Mouse (Mus musculus) megakaryocyte, adult 5-6 weeks (primary cell): ENCODE measurements around the gene Tcf7l1. TPM values are rescaled to one million over a fixed set of nuclear protein-coding genes. Genes with fewer than 3 reads are reported as not detected.
"Not testable (repeated sequence)": the region's sequence is repeated elsewhere in the genome, so short reads cannot be mapped to it uniquely, and the experiment has no call there.

Experiments used
- ATAC-seq: 2 replicates; pipeline ENCODE4 v1.8.0; 2016; ENCODE audit warnings: mild to moderate bottlenecking, inconsistent platforms; ENCODE audit not compliant: poor library complexity, severe bottlenecking
- total RNA-seq, 2 experiments: library from RNA; stranded (forward) in 1 of 2; stranded (reverse) in 1 of 2; fragments of 153-499, 151-499 nt in 1 of 2; fragments of 221-1000, 200-1000 nt in 1 of 2; gene quantifications; 2 replicates each; pipeline versions ENCODE4 v1.2.3 to v1.2.4; 2015 to 2017

The Tcf7l1 gene
- total RNA-seq (2015) (0.25 TPM in 1 of 2 replicates, not detected in the other), total RNA-seq (2017) (not detected in 2 replicates)

GRCm38 (mm10) chr6:72788892-72789699 is at the start of gene Tcf7l1:
Gene Tcf7l1 (minus strand): TSS chr6:72789254.
- ATAC-seq, result peak; percentile 97

DNA sequence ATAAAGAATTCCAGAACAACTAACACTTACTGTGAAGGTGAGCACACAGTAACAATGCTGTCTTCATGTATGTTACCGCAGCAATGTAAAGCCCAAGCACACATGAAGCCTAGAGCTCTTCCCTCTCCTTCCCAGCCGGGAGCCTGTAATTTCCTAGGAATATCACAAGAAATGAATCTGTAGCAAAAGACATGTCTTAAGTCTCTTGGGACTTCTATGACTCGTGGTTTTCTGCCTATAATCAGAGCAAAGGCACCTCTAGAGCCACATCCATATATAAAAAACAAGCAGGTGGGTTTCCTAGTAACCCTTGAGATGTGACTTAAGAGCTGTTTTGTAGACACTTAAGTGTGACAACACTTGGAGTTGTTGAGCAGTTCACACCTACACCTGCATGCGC is 48.7 kb upstream of the Tcf7l1 start:
- ATAC-seq, result no peak

GRCm38 (mm10) chr6:72834518-72834917 is 45.5 kb upstream of the Tcf7l1 start:
- ATAC-seq, result no peak

DNA sequence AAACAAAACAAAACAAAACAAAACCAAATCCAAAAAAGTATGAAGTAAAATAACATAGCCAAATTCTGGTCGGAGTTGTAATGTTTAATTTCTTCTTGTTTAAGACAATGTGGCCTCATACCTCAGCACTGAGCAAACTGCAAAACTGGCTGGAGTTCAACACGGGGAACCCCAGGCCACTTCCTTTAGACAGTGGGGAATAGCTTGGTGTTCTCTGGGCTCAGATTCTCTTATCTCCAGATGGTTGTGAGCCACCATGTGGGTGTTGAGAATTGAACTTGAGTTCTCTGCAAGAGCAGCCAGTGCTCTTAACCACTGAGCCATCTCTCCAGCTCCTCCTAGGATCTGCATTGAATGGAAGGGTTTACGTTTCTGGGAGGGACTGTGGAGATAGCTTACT is 42.8 kb upstream of the Tcf7l1 start:
- no peak for ATAC-seq

DNA sequence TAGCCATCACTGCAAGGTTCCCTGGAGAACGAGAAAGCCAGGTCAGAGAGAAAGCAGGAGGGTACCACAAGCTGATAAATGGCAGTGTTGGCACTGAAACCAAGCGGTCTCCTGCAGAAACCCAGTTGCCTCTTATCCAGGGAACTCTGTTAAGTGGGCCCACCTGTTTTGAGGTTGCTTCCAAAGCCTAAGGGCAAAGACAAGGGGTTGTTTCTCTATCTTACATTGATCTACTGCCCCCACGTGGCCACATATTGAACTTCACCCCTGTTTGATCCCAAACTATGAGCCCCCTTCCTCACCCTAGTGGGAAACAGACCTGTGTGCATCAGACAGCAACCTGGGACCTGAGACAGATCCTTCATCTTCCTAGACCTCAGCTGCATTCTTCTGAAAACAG is 42.2 kb upstream of the Tcf7l1 start:
- peak; percentile 52; the same call in 1 of the 2 replicates for ATAC-seq

GRCm38 (mm10) chr6:72828857-72829256 is 39.8 kb upstream of the Tcf7l1 start:
- no peak for ATAC-seq

GRCm38 (mm10) chr6:72828037-72828436 is 39.0 kb upstream of the Tcf7l1 start:
- ATAC-seq, result not testable (repeated sequence)

GRCm38 (mm10) chr6:72825762-72826161 is 36.7 kb upstream of the Tcf7l1 start:
- no peak for ATAC-seq

DNA sequence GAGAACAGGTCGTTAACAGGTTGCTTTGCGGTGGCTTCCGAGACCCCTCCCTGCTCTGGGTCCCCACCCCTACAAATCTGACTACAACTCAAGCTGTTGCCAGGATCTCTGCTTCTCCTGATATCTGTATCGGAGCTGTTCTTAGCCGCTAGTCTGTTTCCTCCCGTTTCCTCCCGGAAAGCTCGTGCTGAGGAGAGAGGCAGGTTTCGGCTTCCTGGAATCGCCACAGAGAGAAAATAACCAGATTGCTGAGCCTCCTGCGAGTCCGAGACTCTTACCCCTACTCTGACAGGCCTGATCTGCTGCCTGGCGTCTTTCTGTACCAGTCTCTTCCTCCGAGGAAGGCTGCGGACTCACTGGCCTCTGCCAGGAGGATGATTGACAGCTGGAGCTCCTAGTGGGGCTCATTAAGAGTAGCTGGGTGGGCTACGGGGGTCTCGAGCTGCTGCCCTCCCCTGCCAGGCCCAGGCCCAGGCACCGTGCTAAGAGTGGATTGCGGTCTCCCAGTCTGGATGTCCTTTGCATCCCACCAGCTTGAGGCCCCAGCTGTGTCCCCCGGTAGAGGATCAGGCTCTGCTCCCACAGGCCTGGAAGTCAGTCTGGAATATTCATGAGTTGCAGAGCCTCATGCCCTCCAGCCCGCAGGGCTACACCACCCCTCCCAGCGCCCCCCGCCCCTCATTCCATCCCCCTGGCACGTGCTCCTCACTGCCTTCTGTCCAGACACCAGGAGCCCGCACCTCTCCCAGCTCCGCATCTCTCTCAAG is 36.1 kb upstream of the Tcf7l1 start:
- ATAC-seq, result no peak

- no peak for ATAC-seq
Observed at GRCm38 (mm10) chr6:72813456-72813855, 24.4 kb upstream of the Tcf7l1 start.

- no peak for ATAC-seq
Observed at GRCm38 (mm10) chr6:72810248-72810647, 21.2 kb upstream of the Tcf7l1 start.

DNA sequence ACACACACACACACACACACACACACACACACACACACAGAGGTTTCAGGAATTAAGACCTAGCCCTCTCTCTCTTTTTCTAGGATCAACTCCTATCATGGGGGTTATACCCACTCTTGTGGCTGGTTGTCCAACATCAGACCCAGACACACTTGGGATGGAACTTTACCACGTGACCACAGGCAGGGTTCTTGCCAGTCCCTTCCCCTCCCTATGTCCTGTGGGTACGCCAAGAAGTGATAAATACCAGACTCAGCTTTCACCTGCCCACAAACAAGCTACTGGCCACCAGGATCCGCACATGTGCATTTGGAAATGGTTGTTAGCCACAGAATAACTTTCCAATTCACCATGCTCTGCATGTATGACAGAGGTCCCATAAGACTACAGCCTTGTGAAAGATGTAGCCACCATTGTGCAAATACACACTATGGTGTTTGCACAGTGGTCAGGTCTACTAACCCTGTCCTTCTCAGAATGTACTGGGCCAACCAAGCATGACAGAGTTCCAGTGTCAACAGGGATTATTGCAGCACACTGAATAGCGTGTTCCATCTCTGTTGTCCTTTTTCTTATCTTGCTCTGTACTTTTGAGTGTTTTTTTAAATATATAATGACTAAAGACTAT is 20.6 kb upstream of the Tcf7l1 start:
- no peak for ATAC-seq

DNA sequence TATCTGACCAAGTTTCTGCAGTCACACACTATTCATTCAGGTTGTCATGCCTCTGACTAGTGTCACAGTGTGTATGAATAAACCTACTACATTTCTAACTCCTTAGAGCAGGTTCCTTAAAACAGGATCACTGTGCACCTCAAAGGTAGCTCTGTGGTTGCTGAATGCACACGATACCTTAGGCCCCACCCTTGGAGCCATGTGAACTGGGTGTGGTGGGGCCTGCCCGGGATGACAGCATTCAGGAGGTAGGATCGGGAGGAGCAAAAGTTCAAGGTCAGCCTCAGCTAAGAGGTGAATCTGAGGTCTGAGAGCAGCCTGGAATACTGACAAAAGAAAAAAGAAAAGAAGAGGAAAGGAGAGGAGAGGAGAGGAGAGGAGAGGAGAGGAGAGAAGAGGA is 19.3 kb upstream of the Tcf7l1 start:
- ATAC-seq, result no peak

DNA sequence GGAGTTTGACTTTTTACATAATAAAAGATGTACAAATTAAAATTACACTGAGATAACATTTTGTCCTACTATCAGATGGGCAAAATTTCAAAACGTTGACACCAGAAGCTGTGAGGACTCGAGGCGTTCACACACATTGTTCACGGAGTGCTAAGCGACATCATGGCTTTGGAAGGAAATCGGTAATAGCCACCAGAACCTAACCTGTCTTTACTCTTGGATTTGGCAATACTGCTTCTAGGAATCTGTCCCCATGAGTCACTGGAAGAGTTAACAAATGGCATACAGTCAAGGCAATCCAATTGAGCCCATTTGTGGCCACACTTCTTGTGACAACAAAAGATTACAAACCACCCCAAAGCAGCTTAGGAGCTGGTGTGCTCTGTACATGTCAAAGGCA is 14.6 kb upstream of the Tcf7l1 start:
- ATAC-seq, result no peak

- no peak for ATAC-seq
Observed at GRCm38 (mm10) chr6:72802119-72802518, 13.1 kb upstream of the Tcf7l1 start.

- ATAC-seq, result no peak
Observed at GRCm38 (mm10) chr6:72800641-72801040, 11.6 kb upstream of the Tcf7l1 start.

GRCm38 (mm10) chr6:72797763-72798162 is 8.7 kb upstream of the Tcf7l1 start:
- no peak for ATAC-seq

DNA sequence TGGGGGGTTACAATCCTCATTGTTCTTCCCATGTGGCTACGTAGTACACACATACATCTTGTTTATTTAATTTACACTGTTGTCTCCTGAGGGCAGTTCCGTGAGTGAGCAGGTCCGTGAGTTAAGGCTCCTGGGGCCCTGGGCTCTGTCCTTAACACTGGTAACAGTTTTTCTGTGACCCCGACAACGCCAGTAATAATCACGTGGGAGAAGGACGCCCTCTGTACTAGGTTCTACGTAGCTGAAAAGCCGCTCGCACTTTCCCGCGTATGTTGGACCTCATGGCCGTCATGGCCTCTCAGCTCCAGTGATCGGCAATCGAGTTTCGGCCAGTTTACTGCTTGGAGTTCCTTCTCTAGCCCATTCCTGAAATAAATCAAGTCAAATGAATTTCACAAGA is 6.4 kb upstream of the Tcf7l1 start:
- ATAC-seq, result no peak

- ATAC-seq, result no peak
Observed at GRCm38 (mm10) chr6:72794870-72795269, 5.8 kb upstream of the Tcf7l1 start.

DNA sequence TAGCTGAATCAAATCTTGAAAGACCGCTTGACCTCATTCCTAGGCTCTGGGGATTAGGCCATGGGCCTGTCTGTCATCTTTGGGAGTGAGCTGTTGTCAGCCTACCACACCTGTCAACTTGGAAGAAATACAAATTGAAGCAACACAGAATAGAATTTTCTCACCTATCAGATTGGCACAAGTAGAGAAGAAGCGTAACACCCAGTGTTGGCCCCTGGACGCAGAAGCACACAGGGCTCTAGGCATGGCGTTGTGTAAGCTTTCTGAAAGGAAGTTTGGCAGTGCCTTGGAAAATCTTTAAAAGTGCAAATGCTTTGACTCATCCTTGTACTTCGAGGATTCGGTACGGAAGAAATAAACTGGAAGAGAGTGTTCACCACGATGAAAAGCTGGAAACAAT is 3.6 kb upstream of the Tcf7l1 start:
- no peak for ATAC-seq
